Mouse (Mus musculus) hindbrain, embryonic 16.5 days (tissue): Measurements from ENCODE around the gene Slc38a11. TPM values are rescaled to one million over a fixed set of nuclear protein-coding genes. Genes with fewer than 3 reads are reported as not detected.

Source experiments
- ATAC-seq: fragments of 200-750 bp; cut with Nextera tagmentation; 2 replicates; pipeline ENCODE4 v1.8.0; 2017; ENCODE audit warnings: moderate TSS enrichment, moderate library complexity
- H3K27ac ChIP-seq: fragments of 300-500 bp; sonication (generic); 2 replicates; pipeline ENCODE4 v1.5.1; 2014; ENCODE audit warnings: low read depth, mild to moderate bottlenecking, control low read depth, low read length, moderate library complexity
- H3K27me3 ChIP-seq: fragments of 300-500 bp; sonication (generic); replicated peaks from 2 replicates; pipeline ENCODE4 v1.6.1; 2014; ENCODE audit warnings: low read length; ENCODE audit not compliant: control insufficient read depth, insufficient read depth
- H3K36me3 ChIP-seq: fragments of 300-500 bp; sonication (generic); 2 replicates; pipeline ENCODE4 v1.6.1; 2014; ENCODE audit warnings: mild to moderate bottlenecking, low read length, moderate library complexity, mixed read lengths; ENCODE audit not compliant: control insufficient read depth, insufficient read depth
- H3K4me1 ChIP-seq: fragments of 300-500 bp; sonication (generic); 2 replicates; pipeline ENCODE4 v1.6.1; 2014; ENCODE audit warnings: low read depth, low read length; ENCODE audit not compliant: control insufficient read depth, insufficient read depth
- H3K4me2 ChIP-seq: fragments of 300-500 bp; sonication (generic); 2 replicates; pipeline ENCODE4 v1.6.1; 2014; ENCODE audit warnings: mild to moderate bottlenecking, low read length, control low read depth, moderate library complexity
- H3K4me3 ChIP-seq: fragments of 300-500 bp; sonication (generic); 2 replicates; pipeline ENCODE4 v1.5.1; 2014; ENCODE audit warnings: mild to moderate bottlenecking, low read length, control low read depth, moderate library complexity
- H3K9ac ChIP-seq: fragments of 300-500 bp; sonication (generic); 2 replicates; pipeline ENCODE4 v1.6.1; 2014; ENCODE audit warnings: low read depth, mild to moderate bottlenecking, control low read depth, low read length, moderate library complexity
- H3K9me3 ChIP-seq: fragments of 300-500 bp; sonication (generic); 2 replicates; pipeline ENCODE4 v1.6.1; 2014; ENCODE audit warnings: mild to moderate bottlenecking, low read length, moderate library complexity; ENCODE audit not compliant: control insufficient read depth
- WGBS: fragments of 180-500 bp; shearing (Covaris S2); extraction: QIAGEN DNeasy Blood & Tissue Kit; methylation state at CpG from one replicate; pipeline ENCODE4 v1.1.7; 2014; 5-methylcytosine and 5-hydroxymethylcytosine counted together
- polyA plus RNA-seq: library from polyadenylated mRNA; unstranded; fragments of >200 nt; fragmentation: Nextera tagmentation; extraction: Ambion mirVana; gene quantifications from 2 replicates; pipeline ENCODE4 v1.2.1, GENCODE M21; 2015

Slc38a11 gene
- polyA plus RNA-seq, 1 experiment from 2014 or later = 1.7 TPM

GRCm38 (mm10) chr2:65296541-65296940 is 67.3 kb downstream of the Slc38a11 start:
- WGBS = 47% methylated on average over 2 of the region's 2 CpGs
- no peak for ATAC-seq
- Histone ChIP-seq H3K9me3 (no peaks in the 10 kb centered on the region), H3K4me2 (no peak overlapping the region), H3K9ac (no peak overlapping the region), H3K27me3 (no peaks in the 10 kb centered on the region), H3K27ac (no peak overlapping the region), H3K4me3 (no peak overlapping the region), H3K36me3 (no peaks in the 10 kb centered on the region), H3K4me1 (no peaks in the 10 kb centered on the region)

DNA sequence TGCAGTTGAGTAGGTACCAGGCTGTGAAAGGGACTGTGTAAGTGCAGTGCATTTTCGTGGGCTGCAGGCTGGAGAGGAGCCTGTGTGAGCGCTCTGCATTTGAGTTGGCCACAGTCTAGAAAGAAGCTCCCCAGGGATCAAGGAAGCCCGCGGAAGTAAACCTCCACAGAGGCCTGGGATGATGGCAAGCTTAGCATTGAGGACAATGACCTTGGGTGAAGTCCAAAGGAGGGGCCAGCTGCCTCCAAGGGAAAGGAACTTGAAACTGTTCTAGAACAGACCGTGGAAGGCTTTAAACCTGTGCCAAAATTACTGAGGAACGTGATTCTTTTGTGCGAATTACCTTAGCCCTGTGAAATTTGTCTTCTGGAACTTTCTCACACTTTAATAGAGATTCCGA is 69.7 kb downstream of the Slc38a11 start:
- Histone ChIP-seq H3K27me3 (no peaks in the 10 kb centered on the region), H3K4me2 (no peak overlapping the region), H3K9me3 (no peaks in the 10 kb centered on the region), H3K36me3 (no peaks in the 10 kb centered on the region), H3K4me3 (no peak overlapping the region), H3K4me1 (no peaks in the 10 kb centered on the region), H3K9ac (no peak overlapping the region), H3K27ac (no peak overlapping the region)
- 68% methylated on average over 8 of the region's 8 CpGs for WGBS
- no peak; the same call in 1 of the 2 replicates for ATAC-seq

- Histone ChIP-seq H3K4me2 (no peak overlapping the region), H3K9me3 (no peaks in the 10 kb centered on the region), H3K27me3 (no peaks in the 10 kb centered on the region), H3K36me3 (no peaks in the 10 kb centered on the region), H3K27ac (no peak overlapping the region), H3K4me1 (no peaks in the 10 kb centered on the region), H3K4me3 (no peak overlapping the region), H3K9ac (no peak overlapping the region)
- WGBS = 94% methylated on average over 8 of the region's 8 CpGs
- no peak for ATAC-seq
These were observed 70.4 kb downstream of the Slc38a11 start for GRCm38 (mm10) chr2:65293411-65293810.

DNA sequence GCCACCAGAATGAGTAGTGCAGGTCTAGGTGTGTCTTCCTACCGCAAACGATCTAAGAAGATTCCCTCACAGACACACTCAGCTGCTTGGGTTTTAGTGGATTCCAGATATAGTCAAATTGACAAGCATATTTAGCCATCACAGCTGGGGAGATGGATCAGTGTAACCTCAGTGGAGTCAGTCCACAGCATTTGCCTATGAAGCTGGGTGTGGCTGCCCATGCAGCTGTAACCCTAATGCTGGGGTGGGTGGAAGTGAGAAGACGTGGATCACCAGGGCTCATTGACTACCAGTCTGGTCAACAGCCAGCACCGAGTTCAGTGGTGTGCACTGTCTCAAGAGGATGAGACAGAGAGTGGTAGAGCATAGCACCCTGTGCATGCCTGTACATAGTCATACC is 74.1 kb downstream of the Slc38a11 start:
- H3K9ac ChIP-seq = no peak overlapping the region
- H3K4me3 ChIP-seq = no peak overlapping the region
- no peaks in the 10 kb centered on the region for H3K9me3 ChIP-seq
- ATAC-seq = no peak
- no peaks in the 10 kb centered on the region for H3K36me3 ChIP-seq
- 86% methylated on average over 4 of the region's 4 CpGs for WGBS
- no peak overlapping the region for H3K27ac ChIP-seq
- H3K4me2 ChIP-seq = no peak overlapping the region
- no peaks in the 10 kb centered on the region for H3K27me3 ChIP-seq
- no peaks in the 10 kb centered on the region; the same call in none of the 2 replicates for H3K4me1 ChIP-seq

- WGBS = 70% methylated on average over 1 of the region's 1 CpGs
- Histone ChIP-seq H3K27ac (no peak overlapping the region), H3K9me3 (no peaks in the 10 kb centered on the region), H3K9ac (no peak overlapping the region), H3K4me3 (no peak overlapping the region), H3K4me1 (no peaks in the 10 kb centered on the region; the same call in none of the 2 replicates), H3K27me3 (no peaks in the 10 kb centered on the region), H3K36me3 (no peaks in the 10 kb centered on the region), H3K4me2 (no peak overlapping the region)
- ATAC-seq = no peak
These were observed 75.1 kb downstream of the Slc38a11 start for GRCm38 (mm10) chr2:65288696-65289095.

DNA sequence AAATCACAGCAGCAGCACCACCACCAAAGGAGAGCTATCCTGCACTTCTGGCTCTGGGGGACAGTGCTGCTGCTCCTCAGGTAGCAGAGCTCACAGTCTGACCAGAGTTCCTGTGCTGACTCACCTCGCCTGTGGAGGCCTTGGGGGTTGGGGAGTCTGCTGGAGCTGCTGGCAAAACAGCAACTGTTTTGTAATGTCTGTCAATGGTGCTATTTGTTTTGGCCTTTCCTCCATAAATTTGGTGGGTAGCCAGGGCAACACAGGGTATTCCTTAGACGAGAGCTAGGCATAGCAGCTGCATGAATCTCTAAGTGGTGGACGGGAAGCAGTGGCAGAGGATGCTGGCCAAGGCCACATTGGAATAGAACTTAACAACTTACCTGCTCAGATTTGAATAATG is 78.5 kb downstream of the Slc38a11 start:
- no peaks in the 10 kb centered on the region for H3K9me3 ChIP-seq
- H3K36me3 ChIP-seq = no peaks in the 10 kb centered on the region
- no peaks in the 10 kb centered on the region; the same call in none of the 2 replicates for H3K4me1 ChIP-seq
- 36% methylated on average over 3 of the region's 3 CpGs for WGBS
- no peak for ATAC-seq
- H3K9ac ChIP-seq = no peak overlapping the region
- H3K27ac ChIP-seq = no peak overlapping the region
- no peak overlapping the region for H3K4me2 ChIP-seq
- no peak overlapping the region for H3K4me3 ChIP-seq
- no peaks in the 10 kb centered on the region for H3K27me3 ChIP-seq

DNA sequence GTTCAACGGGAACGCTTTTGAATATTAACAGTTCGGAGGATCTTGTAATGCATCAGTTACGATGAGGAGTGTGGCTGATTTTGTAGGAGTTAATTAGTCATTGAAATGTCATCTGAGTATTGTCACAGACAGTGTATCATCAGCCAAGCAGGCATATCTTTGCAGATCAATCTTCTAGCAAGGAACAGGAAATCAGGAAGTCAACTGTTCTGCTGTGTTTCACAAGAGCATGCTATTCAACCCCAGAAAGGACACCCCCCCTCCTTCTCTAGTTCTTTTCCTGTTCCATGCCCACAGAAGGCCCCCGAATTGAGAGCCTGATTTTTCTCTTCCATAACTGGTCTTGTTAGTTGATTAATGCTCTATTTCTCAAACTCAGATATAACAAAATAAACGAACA is 80.9 kb downstream of the Slc38a11 start:
- no peaks in the 10 kb centered on the region; the same call in none of the 2 replicates for H3K4me1 ChIP-seq
- H3K9ac ChIP-seq = no peak overlapping the region
- no peaks in the 10 kb centered on the region for H3K27me3 ChIP-seq
- no peak for ATAC-seq
- no peak overlapping the region for H3K27ac ChIP-seq
- WGBS = 84% methylated on average over 6 of the region's 6 CpGs
- no peak overlapping the region for H3K4me3 ChIP-seq
- H3K4me2 ChIP-seq = no peak overlapping the region
- no peaks in the 10 kb centered on the region for H3K36me3 ChIP-seq
- no peaks in the 10 kb centered on the region for H3K9me3 ChIP-seq

DNA sequence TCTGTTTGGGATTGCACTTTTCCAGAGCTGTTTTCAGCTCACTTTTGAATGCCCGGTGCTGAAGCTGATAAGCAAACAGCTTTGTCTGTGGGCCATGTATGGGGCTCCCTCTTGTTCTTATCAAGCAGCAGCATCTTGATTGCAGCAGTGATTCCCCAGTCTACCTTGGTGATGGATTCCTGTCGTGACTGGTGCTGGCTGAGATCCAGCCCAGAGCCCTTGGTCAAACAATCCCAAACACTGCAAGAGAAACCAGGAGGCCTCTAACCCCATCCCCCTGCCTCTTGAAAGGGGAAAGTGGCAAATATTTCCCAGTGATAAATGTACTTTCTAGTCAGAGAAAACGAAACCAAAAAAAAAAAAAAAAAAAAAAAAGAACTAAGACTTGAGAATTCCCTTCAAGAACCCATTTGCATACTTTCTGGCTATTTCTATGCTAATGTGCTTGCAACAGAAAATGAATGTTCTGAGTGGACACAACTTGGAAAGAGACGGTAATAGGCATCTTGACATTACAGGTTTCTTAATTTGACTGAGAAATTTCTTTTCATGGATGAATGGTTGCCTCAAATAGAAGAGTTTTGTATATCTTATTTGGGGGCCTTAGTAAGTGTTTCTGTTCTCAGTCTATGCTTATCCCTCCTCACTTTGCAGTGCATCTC is 84.7 kb downstream of the Slc38a11 start:
- Histone ChIP-seq H3K27me3 (no peaks in the 10 kb centered on the region), H3K4me1 (no peaks in the 10 kb centered on the region), H3K9ac (no peak overlapping the region), H3K9me3 (no peaks in the 10 kb centered on the region), H3K36me3 (no peaks in the 10 kb centered on the region), H3K27ac (no peak overlapping the region), H3K4me3 (no peak overlapping the region), H3K4me2 (no peak overlapping the region)
- WGBS = 36% methylated on average over 4 of the region's 4 CpGs
- ATAC-seq = no peak

- H3K27me3 ChIP-seq = no peaks in the 10 kb centered on the region
- H3K4me2 ChIP-seq = no peak overlapping the region
- H3K27ac ChIP-seq = no peak overlapping the region
- no peak for ATAC-seq
- H3K9me3 ChIP-seq = no peaks in the 10 kb centered on the region
- H3K36me3 ChIP-seq = no peaks in the 10 kb centered on the region
- no peak overlapping the region for H3K4me3 ChIP-seq
- H3K4me1 ChIP-seq = no peaks in the 10 kb centered on the region
- no peak overlapping the region for H3K9ac ChIP-seq
- WGBS = 69% methylated on average over 6 of the region's 6 CpGs
These were observed 88.3 kb downstream of the Slc38a11 start for GRCm38 (mm10) chr2:65275443-65276061.
